Mouse (Mus musculus): ENCODE measurements around the gene Lyzl4.

GRCm38 (mm10) chr9:121606498-121607096 is 35.3 kb downstream of the Lyzl4 start:
- TF ChIP-seq GATA1 (IDR thresholded peaks at IDR 0.05; ENCODE audit: low read length) (no peak), TAL1 (IDR thresholded peaks at IDR 0.05; ENCODE audit: low read length) (no peak)

All from erythroblast, embryonic 14.5 days (primary cell).